Mouse (Mus musculus): ENCODE data around the gene B4gat1. TPM values are rescaled to one million over a fixed set of nuclear protein-coding genes. Genes with fewer than 3 reads are reported as not detected.
A peak's percentile ranks its signal among the peaks of the same experiment; 100 is the strongest.

Gene B4gat1
- polyA plus RNA-seq, 1 experiment = 0.15 TPM

- H3K4me1 ChIP-seq (ENCODE audit: control insufficient read depth) = peaks cover 53% of the 10 kb centered on the region
These were observed 3.0 kb downstream of the B4gat1 start for GRCm38 (mm10) chr19:5041588-5041987.

GRCm38 (mm10) chr19:5045531-5045930 lies 6.9 kb downstream of the B4gat1 start:
- H3K27me3 ChIP-seq (ENCODE audit: control insufficient read depth) = peaks cover 5% of the 10 kb centered on the region
- H3K9me3 ChIP-seq (ENCODE audit: control insufficient read depth, low read length) = no peaks in the 10 kb centered on the region
- peaks cover 60% of the 10 kb centered on the region for H3K36me3 ChIP-seq (ENCODE audit: control insufficient read depth)
- H3K4me3 ChIP-seq (replicated peaks) = no peak overlapping the region
- TF ChIP-seq TAL1 (IDR thresholded peaks at IDR 0.05; ENCODE audit: low read length) = no peak
- TF ChIP-seq GATA1 (IDR thresholded peaks at IDR 0.05; ENCODE audit: low read length) = no peak
- peaks cover 27% of the 10 kb centered on the region for H3K4me1 ChIP-seq (ENCODE audit: control insufficient read depth)

More at GRCm38 (mm10) chr19:5041588-5041987, 3.0 kb downstream of the B4gat1 start:
- peak overlapping the region; percentile 72 for H3K4me3 ChIP-seq (replicated peaks)
- H3K9me3 ChIP-seq (ENCODE audit: control insufficient read depth, low read length) = no peaks in the 10 kb centered on the region
- TF ChIP-seq GATA1 (IDR thresholded peaks at IDR 0.05; ENCODE audit: low read length) = no peak
- no peak for TF ChIP-seq TAL1 (IDR thresholded peaks at IDR 0.05; ENCODE audit: low read length)
- peaks cover 24% of the 10 kb centered on the region for H3K27me3 ChIP-seq (ENCODE audit: control insufficient read depth)
- peaks cover 26% of the 10 kb centered on the region for H3K36me3 ChIP-seq (ENCODE audit: control insufficient read depth)

- peaks cover 52% of the 10 kb centered on the region for H3K36me3 ChIP-seq (ENCODE audit: control insufficient read depth)
- no peaks in the 10 kb centered on the region for H3K9me3 ChIP-seq (ENCODE audit: control insufficient read depth, low read length)
- TF ChIP-seq TAL1 (IDR thresholded peaks at IDR 0.05; ENCODE audit: low read length) (no peak), GATA1 (IDR thresholded peaks at IDR 0.05; ENCODE audit: low read length) (no peak)
- H3K27me3 ChIP-seq (ENCODE audit: control insufficient read depth) = peaks cover 34% of the 10 kb centered on the region
- H3K4me3 ChIP-seq (replicated peaks) = no peak overlapping the region
- H3K4me1 ChIP-seq (ENCODE audit: control insufficient read depth) = peaks cover 6% of the 10 kb centered on the region
These were observed 9.8 kb downstream of the B4gat1 start for GRCm38 (mm10) chr19:5048138-5049056.

GRCm38 (mm10) chr19:5049325-5049724 lies 10.7 kb downstream of the B4gat1 start:
- Histone ChIP-seq H3K36me3 (ENCODE audit: control insufficient read depth) (peaks cover 51% of the 10 kb centered on the region), H3K27me3 (ENCODE audit: control insufficient read depth) (peaks cover 40% of the 10 kb centered on the region), H3K4me3 (replicated peaks) (no peak overlapping the region), H3K4me1 (ENCODE audit: control insufficient read depth) (peaks cover 11% of the 10 kb centered on the region), H3K9me3 (ENCODE audit: control insufficient read depth, low read length) (no peaks in the 10 kb centered on the region)
- TF ChIP-seq GATA1 (IDR thresholded peaks at IDR 0.05; ENCODE audit: low read length) = no peak
- no peak for TF ChIP-seq TAL1 (IDR thresholded peaks at IDR 0.05; ENCODE audit: low read length)

GRCm38 (mm10) chr19:5050047-5050905 lies 11.7 kb downstream of the B4gat1 start, which contains the start of gene Rin1:
Gene Rin1, plus strand, starts transcription at chr19:5050481.
- Histone ChIP-seq H3K9me3 (ENCODE audit: control insufficient read depth, low read length) (no peaks in the 10 kb centered on the region), H3K4me3 (replicated peaks) (no peak within 1 kb of the TSS), H3K4me1 (ENCODE audit: control insufficient read depth) (peaks cover 11% of the 10 kb centered on the region), H3K36me3 (ENCODE audit: control insufficient read depth) (peaks cover 47% of the 10 kb centered on the region), H3K27me3 (ENCODE audit: control insufficient read depth) (peaks cover 47% of the 10 kb centered on the region)
- no peak for TF ChIP-seq GATA1 (IDR thresholded peaks at IDR 0.05; ENCODE audit: low read length)
- TF ChIP-seq TAL1 (IDR thresholded peaks at IDR 0.05; ENCODE audit: low read length) = no peak

- H3K9me3 ChIP-seq (ENCODE audit: control insufficient read depth, low read length) = no peaks in the 10 kb centered on the region
These were observed 12.4 kb downstream of the B4gat1 start for GRCm38 (mm10) chr19:5051031-5051430.

GRCm38 (mm10) chr19:5051515-5051914 lies 12.9 kb downstream of the B4gat1 start:
- Histone ChIP-seq H3K36me3 (ENCODE audit: control insufficient read depth) (peaks cover 35% of the 10 kb centered on the region), H3K4me1 (ENCODE audit: control insufficient read depth) (peaks cover 14% of the 10 kb centered on the region), H3K9me3 (ENCODE audit: control insufficient read depth, low read length) (no peaks in the 10 kb centered on the region), H3K27me3 (ENCODE audit: control insufficient read depth) (peaks cover 47% of the 10 kb centered on the region), H3K4me3 (replicated peaks) (no peak overlapping the region)
- TF ChIP-seq GATA1 (IDR thresholded peaks at IDR 0.05; ENCODE audit: low read length) (no peak), TAL1 (IDR thresholded peaks at IDR 0.05; ENCODE audit: low read length) (no peak)

More at GRCm38 (mm10) chr19:5051031-5051430, 12.4 kb downstream of the B4gat1 start:
- Histone ChIP-seq H3K4me3 (replicated peaks) (no peak overlapping the region), H3K4me1 (ENCODE audit: control insufficient read depth) (peaks cover 11% of the 10 kb centered on the region), H3K27me3 (ENCODE audit: control insufficient read depth) (peaks cover 47% of the 10 kb centered on the region), H3K36me3 (ENCODE audit: control insufficient read depth) (peaks cover 40% of the 10 kb centered on the region)
- TF ChIP-seq TAL1 (IDR thresholded peaks at IDR 0.05; ENCODE audit: low read length) (no peak), GATA1 (IDR thresholded peaks at IDR 0.05; ENCODE audit: low read length) (no peak)

GRCm38 (mm10) chr19:5052166-5052822 lies 13.7 kb downstream of the B4gat1 start:
- H3K9me3 ChIP-seq (ENCODE audit: control insufficient read depth, low read length) = no peaks in the 10 kb centered on the region
- peaks cover 27% of the 10 kb centered on the region for H3K36me3 ChIP-seq (ENCODE audit: control insufficient read depth)
- peaks cover 18% of the 10 kb centered on the region for H3K4me1 ChIP-seq (ENCODE audit: control insufficient read depth)
- TF ChIP-seq TAL1 (IDR thresholded peaks at IDR 0.05; ENCODE audit: low read length) = no peak
- TF ChIP-seq GATA1 (IDR thresholded peaks at IDR 0.05; ENCODE audit: low read length) = no peak
- H3K4me3 ChIP-seq (replicated peaks) = no peak overlapping the region
- H3K27me3 ChIP-seq (ENCODE audit: control insufficient read depth) = peaks cover 47% of the 10 kb centered on the region
